Mouse (Mus musculus): ENCODE results near the gene Gamt.
A peak's percentile ranks its signal among the peaks of the same experiment; 100 is the strongest.

Gene Gamt

GRCm38 (mm10) chr10:80299301-80299700, 38.5 kb upstream of the Gamt start:
- Histone ChIP-seq H3K27me3 (ENCODE audit: insufficient read depth, low read length) (peaks cover 61% of the 10 kb centered on the region), H3K36me3 (ENCODE audit: insufficient read depth, low read length) (peaks cover 9% of the 10 kb centered on the region), H3K4me3 (replicated peaks; ENCODE audit: low read length) (peak overlapping the region; percentile 70), H3K4me1 (replicated peaks; ENCODE audit: low read depth, low read length) (peaks cover 70% of the 10 kb centered on the region), H3K9me3 (ENCODE audit: low read length) (no peaks in the 10 kb centered on the region)
- TF ChIP-seq NANOG (IDR thresholded peaks at IDR 0.05; ENCODE audit: borderline replicate concordance, low read length) (no peak), POU5F1 (IDR thresholded peaks at IDR 0.05; ENCODE audit: borderline replicate concordance, low read length) (no peak), CTCF (conservative IDR thresholded peaks at IDR 0.05; ENCODE audit: low read length) (no peak)

GRCm38 (mm10) chr10:80298571-80299281, 37.9 kb upstream of the Gamt start:
- peaks cover 14% of the 10 kb centered on the region for H3K36me3 ChIP-seq (ENCODE audit: insufficient read depth, low read length)
- H3K4me1 ChIP-seq (replicated peaks; ENCODE audit: low read depth, low read length), result peaks cover 75% of the 10 kb centered on the region
- no peaks in the 10 kb centered on the region for H3K9me3 ChIP-seq (ENCODE audit: low read length)
- peak overlapping the region; percentile 70 for H3K4me3 ChIP-seq (replicated peaks; ENCODE audit: low read length)
- peaks cover 57% of the 10 kb centered on the region for H3K27me3 ChIP-seq (ENCODE audit: insufficient read depth, low read length)
- TF ChIP-seq POU5F1 (IDR thresholded peaks at IDR 0.05; ENCODE audit: borderline replicate concordance, low read length), result no peak
- no peak for TF ChIP-seq CTCF (conservative IDR thresholded peaks at IDR 0.05; ENCODE audit: low read length)
- TF ChIP-seq NANOG (IDR thresholded peaks at IDR 0.05; ENCODE audit: borderline replicate concordance, low read length), result no peak

DNA sequence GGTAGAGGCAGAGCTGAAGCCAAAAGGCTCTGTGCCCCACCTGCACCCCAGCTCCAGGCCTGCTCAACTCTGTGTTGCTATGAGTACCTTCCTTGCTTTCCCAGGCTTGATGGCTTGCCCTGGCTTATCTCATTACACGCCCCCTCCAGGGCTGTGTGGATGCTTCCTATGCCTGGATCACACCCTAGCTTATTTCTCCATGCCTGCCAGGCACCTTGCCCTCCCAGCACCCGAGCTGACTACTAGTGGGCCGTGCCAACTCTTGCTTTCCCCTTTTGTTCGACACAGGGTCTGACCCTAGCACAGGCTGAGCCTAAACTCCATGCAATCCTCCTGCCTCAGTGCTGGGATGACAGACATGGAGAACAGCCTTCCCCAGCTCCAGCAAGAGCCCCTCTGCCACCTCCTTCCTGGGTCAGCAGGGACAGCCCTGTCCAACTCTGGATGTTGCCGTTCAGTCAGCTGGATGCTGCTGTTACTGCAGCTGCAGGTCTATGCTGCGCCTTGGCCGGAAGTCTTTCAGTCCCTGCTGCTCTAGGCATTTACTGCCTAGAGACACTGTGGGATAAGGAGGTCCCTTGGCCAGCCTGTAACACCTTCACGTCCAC, 36.8 kb upstream of the Gamt start:
- Histone ChIP-seq H3K9me3 (ENCODE audit: low read length) (no peaks in the 10 kb centered on the region), H3K36me3 (ENCODE audit: insufficient read depth, low read length) (peaks cover 25% of the 10 kb centered on the region), H3K4me1 (replicated peaks; ENCODE audit: low read depth, low read length) (peaks cover 78% of the 10 kb centered on the region), H3K4me3 (replicated peaks; ENCODE audit: low read length) (peak overlapping the region; percentile 69; the same call in 1 of the 2 replicates), H3K27me3 (ENCODE audit: insufficient read depth, low read length) (peaks cover 55% of the 10 kb centered on the region)
- TF ChIP-seq CTCF (conservative IDR thresholded peaks at IDR 0.05; ENCODE audit: low read length), result no peak

GRCm38 (mm10) chr10:80296824-80297223, 36.0 kb upstream of the Gamt start:
- Histone ChIP-seq H3K36me3 (ENCODE audit: insufficient read depth, low read length) (peaks cover 26% of the 10 kb centered on the region), H3K9me3 (ENCODE audit: low read length) (no peaks in the 10 kb centered on the region), H3K4me1 (replicated peaks; ENCODE audit: low read depth, low read length) (peaks cover 72% of the 10 kb centered on the region), H3K4me3 (replicated peaks; ENCODE audit: low read length) (peak overlapping the region; percentile 69), H3K27me3 (ENCODE audit: insufficient read depth, low read length) (peaks cover 50% of the 10 kb centered on the region)
- TF ChIP-seq POU5F1 (IDR thresholded peaks at IDR 0.05; ENCODE audit: borderline replicate concordance, low read length), result no peak
- no peak for TF ChIP-seq CTCF (conservative IDR thresholded peaks at IDR 0.05; ENCODE audit: low read length)
- no peak for TF ChIP-seq NANOG (IDR thresholded peaks at IDR 0.05; ENCODE audit: borderline replicate concordance, low read length)

DNA sequence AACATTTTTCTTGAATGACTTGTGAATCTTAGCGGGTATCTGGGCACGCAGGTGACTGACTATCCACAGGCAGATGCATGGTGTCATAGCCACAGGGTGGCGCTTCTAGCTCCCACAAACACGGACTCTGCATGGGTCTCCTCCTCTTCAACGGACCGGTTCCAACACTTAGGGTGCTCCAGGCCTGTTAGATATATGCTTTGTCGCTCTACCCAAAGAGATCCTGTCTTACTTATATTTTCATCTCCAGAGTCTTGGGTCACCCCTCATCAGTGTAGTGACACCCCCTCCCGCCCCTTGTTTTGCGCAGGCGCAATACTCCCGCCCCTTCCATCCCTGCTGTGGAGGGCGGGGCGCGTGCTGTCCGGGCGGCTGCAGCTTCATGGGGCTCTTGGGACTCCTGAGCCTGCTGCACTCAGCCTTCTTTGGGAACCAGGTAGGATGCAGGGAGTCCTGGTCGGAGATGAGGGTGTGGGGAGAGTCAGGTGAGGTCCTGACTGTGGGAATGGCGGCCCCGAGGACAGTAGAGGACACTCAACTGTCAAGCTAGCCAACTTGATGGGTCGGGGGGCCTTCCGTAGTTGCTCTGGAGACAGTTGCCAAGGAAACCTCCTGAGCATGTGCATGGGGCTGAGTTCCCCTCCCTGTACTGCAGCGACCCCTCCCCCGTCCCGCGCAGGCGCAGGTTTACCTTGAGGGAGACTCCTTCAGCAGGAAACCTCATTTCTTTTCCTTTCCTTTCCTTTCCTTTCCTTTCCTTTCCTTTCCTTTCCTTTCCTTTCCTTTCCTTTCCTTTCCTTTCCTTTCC, 35.0 kb upstream of the Gamt start, which contains the start of gene Apc2:
Apc2 (plus strand) TSS at position 360 of the 808 bp plus-strand sequence.
- TF ChIP-seq POU5F1 (IDR thresholded peaks at IDR 0.05; ENCODE audit: borderline replicate concordance, low read length), result no peak
- TF ChIP-seq NANOG (IDR thresholded peaks at IDR 0.05; ENCODE audit: borderline replicate concordance, low read length), result no peak
- no peak; the same call in 1 of the 2 replicates for TF ChIP-seq CTCF (conservative IDR thresholded peaks at IDR 0.05; ENCODE audit: low read length)
- Histone ChIP-seq H3K4me1 (replicated peaks; ENCODE audit: low read depth, low read length) (peaks cover 76% of the 10 kb centered on the region), H3K4me3 (replicated peaks; ENCODE audit: low read length) (peak within 1 kb of the TSS; percentile 99), H3K27me3 (ENCODE audit: insufficient read depth, low read length) (peaks cover 40% of the 10 kb centered on the region), H3K9me3 (ENCODE audit: low read length) (no peaks in the 10 kb centered on the region), H3K36me3 (ENCODE audit: insufficient read depth, low read length) (peaks cover 26% of the 10 kb centered on the region)

DNA sequence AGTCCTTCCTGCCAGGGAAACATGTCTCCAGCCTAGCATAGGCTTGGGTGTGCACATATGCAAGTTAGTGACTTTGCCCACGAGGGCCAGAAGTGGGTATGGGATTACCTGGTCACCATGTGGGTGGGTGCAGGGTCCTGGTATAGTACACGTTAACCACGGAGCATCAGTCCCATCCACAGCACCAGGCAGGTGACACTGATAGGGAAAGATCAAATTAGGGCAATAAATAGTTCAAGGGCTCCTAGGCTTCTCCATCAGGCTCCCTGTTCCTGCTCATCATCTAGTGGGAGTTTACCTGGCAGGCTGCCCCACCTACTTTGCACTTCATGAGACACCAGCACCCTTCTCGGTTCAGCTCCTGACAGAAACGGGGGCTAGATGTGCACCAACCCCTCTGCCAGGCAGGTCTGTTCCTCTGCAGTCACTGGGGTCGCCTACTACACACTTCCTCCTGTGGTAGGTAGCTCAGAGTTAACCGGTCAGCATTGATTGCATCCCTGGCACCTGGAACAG, 34.0 kb upstream of the Gamt start:
- peaks cover 26% of the 10 kb centered on the region for H3K36me3 ChIP-seq (ENCODE audit: insufficient read depth, low read length)
- no peaks in the 10 kb centered on the region for H3K9me3 ChIP-seq (ENCODE audit: low read length)
- no peak for TF ChIP-seq POU5F1 (IDR thresholded peaks at IDR 0.05; ENCODE audit: borderline replicate concordance, low read length)
- TF ChIP-seq CTCF (conservative IDR thresholded peaks at IDR 0.05; ENCODE audit: low read length), result no peak
- no peak for TF ChIP-seq NANOG (IDR thresholded peaks at IDR 0.05; ENCODE audit: borderline replicate concordance, low read length)
- peaks cover 75% of the 10 kb centered on the region for H3K4me1 ChIP-seq (replicated peaks; ENCODE audit: low read depth, low read length)
- H3K27me3 ChIP-seq (ENCODE audit: insufficient read depth, low read length), result peaks cover 31% of the 10 kb centered on the region
- peak overlapping the region; percentile 99 for H3K4me3 ChIP-seq (replicated peaks; ENCODE audit: low read length)

DNA sequence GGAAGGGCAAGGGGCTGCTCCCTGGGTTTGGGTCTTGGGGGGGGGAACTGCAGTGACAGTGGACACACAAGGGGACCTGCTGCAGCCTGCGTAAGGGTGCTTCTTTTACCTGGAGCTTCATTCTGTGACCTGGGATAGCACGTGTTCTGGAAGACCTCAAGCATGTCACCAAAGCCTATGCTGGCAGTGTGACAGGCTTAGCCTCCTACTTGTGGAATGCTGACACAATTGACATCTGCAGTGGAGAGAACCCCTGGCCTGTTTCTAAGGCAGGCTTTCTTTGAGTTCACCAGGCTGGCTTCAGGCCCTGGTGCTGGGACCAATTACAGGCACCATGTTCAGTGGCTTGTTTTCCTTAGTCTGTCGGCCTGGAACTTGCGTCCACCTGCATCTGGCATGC, 33.5 kb upstream of the Gamt start:
- Histone ChIP-seq H3K36me3 (ENCODE audit: insufficient read depth, low read length) (peaks cover 26% of the 10 kb centered on the region), H3K4me3 (replicated peaks; ENCODE audit: low read length) (peak overlapping the region; percentile 99), H3K27me3 (ENCODE audit: insufficient read depth, low read length) (peaks cover 25% of the 10 kb centered on the region), H3K9me3 (ENCODE audit: low read length) (no peaks in the 10 kb centered on the region), H3K4me1 (replicated peaks; ENCODE audit: low read depth, low read length) (peaks cover 70% of the 10 kb centered on the region)
- TF ChIP-seq NANOG (IDR thresholded peaks at IDR 0.05; ENCODE audit: borderline replicate concordance, low read length) (no peak), POU5F1 (IDR thresholded peaks at IDR 0.05; ENCODE audit: borderline replicate concordance, low read length) (no peak), CTCF (conservative IDR thresholded peaks at IDR 0.05; ENCODE audit: low read length) (no peak)

- TF ChIP-seq CTCF (conservative IDR thresholded peaks at IDR 0.05; ENCODE audit: low read length), result no peak
- no peak for TF ChIP-seq POU5F1 (IDR thresholded peaks at IDR 0.05; ENCODE audit: borderline replicate concordance, low read length)
- no peak for TF ChIP-seq NANOG (IDR thresholded peaks at IDR 0.05; ENCODE audit: borderline replicate concordance, low read length)
- H3K4me1 ChIP-seq (replicated peaks; ENCODE audit: low read depth, low read length), result peaks cover 72% of the 10 kb centered on the region
Measured at GRCm38 (mm10) chr10:80293325-80293724, 32.5 kb upstream of the Gamt start.

More at GRCm38 (mm10) chr10:80293325-80293724, 32.5 kb upstream of the Gamt start:
- Histone ChIP-seq H3K9me3 (ENCODE audit: low read length) (no peaks in the 10 kb centered on the region), H3K27me3 (ENCODE audit: insufficient read depth, low read length) (peaks cover 15% of the 10 kb centered on the region), H3K4me3 (replicated peaks; ENCODE audit: low read length) (peak overlapping the region; percentile 99), H3K36me3 (ENCODE audit: insufficient read depth, low read length) (peaks cover 36% of the 10 kb centered on the region)

Data from E14TG2a.4 (cell line).